Mouse (Mus musculus) spleen, adult 12 weeks (tissue): ENCODE data around the gene Anapc10.
"Not testable (repeated sequence)": the region's sequence is repeated elsewhere in the genome, so short reads cannot be mapped to it uniquely, and the experiment has no call there.

Source experiments
- DNase-seq: peaks from one replicate; pipeline ENCODE4 v3.0.0; 2022; ENCODE audit warnings: low spot score

Gene Anapc10

GRCm38 (mm10) chr8:79711064-79711961 is at the start of gene Anapc10, which contains the start of gene Abce1:
Gene Anapc10 (plus strand): TSS chr8:79711820.
Gene Abce1 (minus strand): TSS chr8:79711740.
- DNase-seq, result peak; percentile 97

GRCm38 (mm10) chr8:79676461-79676860 is 35.2 kb upstream of the Anapc10 start:
- no peak for DNase-seq

DNA sequence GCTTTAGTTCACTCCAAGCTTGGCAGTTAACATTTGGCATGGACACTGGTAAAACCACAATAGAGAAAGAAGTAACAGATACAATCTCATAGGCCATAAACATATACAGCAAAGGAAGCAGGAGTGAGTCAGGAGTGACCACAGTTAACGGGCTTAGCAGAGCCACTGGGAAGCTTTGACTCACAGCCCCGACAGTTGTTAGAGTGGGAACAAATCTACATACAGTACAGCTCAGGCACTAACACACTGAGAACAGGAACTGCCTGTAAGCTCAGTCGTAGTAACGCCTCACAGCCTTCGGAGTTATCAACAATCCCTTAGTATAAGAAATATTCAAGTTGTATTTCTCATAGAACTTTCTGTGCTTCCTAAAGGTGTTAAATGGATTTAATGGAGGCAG is 32.6 kb upstream of the Anapc10 start:
- DNase-seq, result no peak

DNA sequence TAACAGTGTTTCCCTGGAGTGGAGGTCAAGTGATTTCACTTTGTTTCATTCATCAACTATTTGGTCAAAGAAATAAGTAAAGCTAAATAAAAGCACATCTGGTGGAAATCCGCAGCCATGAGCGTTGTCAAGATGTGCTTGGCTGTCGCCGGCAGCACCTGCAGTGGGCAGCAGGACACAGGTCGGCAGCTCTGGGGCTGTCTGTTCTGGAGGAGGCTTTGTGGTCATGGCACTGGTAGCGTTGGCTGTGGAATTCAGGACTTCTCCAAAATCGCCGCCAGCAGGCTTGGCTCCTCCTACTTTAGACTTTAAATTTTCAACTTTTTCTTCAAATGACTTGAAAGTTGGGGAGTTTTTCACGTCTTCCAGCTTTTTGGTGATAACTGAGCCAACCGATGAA is 31.5 kb upstream of the Anapc10 start:
- DNase-seq, result not testable (repeated sequence)

GRCm38 (mm10) chr8:79680555-79680954 is 31.1 kb upstream of the Anapc10 start:
- DNase-seq, result peak; percentile 12

DNA sequence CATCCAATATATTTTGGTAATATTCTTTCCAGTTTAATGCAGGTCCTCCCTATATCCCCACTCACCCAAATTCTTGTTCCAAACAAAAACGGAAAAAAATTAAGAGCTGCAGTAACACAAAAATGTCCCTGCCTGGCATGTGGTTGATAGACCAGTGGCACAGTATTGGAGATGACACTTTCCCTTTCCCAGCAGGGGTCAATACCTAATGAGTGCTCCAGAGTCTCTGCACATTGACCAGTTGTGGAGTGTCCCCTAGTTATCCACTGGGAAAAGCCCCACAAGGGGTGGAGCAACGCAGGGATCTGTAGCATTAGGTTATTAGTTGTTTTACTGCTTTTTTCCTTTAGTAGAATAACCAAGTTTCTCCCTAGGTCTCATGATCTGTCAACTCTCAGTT is 30.7 kb upstream of the Anapc10 start:
- DNase-seq, result no peak

DNA sequence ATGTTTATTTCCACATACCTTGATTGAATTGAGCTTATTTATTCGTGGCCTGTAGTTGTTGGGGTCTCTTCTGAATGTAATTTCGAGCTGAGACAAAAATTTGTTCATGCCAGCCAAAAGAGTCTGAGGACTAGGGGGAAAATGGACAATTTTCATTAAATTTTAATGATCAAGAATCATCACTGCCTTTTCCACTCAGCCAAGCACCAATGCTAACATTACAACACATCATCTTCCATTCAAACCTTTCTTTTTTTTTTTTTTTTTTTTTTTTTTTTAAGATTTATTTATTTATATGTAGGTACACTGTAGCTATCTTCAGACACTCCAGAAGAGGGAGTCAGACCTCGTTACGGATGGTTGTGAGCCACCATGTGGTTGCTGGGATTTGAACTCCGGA is 25.7 kb upstream of the Anapc10 start:
- DNase-seq, result not testable (repeated sequence)

DNA sequence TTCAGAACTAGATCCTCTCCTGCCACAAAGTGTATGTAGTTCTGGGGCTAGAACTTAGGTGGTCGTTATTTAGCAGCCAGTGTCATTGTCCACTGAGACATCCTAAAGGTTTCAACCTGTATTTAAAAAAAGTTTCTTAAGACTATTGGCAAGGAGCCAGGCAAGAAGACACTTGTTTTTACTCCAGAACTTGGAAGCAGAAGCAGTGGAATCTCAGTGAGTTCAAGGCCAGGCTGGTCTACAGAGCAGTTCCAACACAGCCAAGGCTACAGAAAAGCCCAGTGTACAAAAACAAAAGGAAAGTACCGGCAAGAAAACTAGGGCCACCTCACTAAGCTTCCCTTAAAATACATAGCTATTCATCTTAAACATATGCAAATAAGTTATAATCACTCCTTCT is 19.1 kb upstream of the Anapc10 start:
- no peak for DNase-seq

DNA sequence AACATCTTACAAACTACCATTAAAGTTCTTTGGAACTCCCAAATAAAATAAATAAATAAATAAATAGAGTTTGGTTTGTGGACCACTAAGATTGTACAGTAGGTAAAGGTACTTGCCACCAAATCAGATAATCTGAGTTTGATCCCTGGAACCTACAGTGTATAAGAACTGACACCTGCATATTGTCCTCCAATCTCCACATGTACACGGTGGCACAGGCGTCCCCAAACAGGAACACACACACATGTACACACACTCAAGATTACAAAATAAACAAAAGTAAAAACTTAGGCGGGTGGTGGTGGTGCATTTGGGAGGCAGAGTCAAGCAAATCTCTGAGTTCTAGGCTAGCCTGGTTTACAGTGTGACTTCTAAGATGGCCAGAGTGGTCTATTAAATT is 4.9 kb upstream of the Anapc10 start:
- no peak for DNase-seq

GRCm38 (mm10) chr8:79712676-79713075 is 1.1 kb downstream of the Anapc10 start:
- DNase-seq, result no peak

GRCm38 (mm10) chr8:79721537-79721936 is 9.9 kb downstream of the Anapc10 start:
- DNase-seq, result no peak

- no peak for DNase-seq
These were observed 11.7 kb downstream of the Anapc10 start for GRCm38 (mm10) chr8:79723308-79723707.

DNA sequence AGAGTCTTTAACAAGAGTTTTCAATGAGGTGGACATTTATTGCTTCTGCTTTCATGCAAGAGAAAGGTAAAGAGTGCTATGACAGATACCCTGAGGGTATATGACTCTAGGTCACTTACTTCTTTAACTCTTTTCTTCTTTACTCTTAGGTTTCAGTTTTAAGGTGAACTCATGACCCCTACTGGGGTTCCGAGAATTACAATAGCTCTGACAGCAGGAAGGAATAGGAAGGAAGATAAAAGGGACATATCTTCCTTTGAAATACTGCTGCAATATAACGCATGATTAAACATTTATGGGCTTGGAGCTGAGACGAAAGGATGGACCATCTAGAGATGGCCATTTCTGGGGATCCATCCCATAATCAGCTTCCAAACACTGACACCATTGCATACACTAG is 13.0 kb downstream of the Anapc10 start:
- DNase-seq, result no peak

DNA sequence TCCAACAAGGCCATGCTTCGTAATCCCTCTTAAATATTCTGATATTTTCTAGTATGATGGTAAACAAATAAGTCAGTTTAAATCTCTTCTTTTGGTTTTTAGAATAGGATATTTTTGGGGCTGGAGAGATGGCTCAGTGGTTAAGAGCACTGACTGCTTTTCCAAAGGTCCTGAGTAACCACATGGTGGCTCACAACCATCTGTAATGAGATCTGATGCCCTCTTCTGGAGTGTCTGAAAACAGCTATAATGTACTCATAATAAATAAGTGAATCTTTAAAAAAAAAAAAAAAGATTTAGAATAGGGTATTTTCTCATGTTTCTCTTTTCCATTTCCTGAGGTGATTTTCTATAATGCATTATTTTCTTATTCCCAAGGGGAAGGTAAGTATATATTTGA is 16.3 kb downstream of the Anapc10 start:
- DNase-seq, result no peak

- no peak for DNase-seq
These were observed 22.7 kb downstream of the Anapc10 start for GRCm38 (mm10) chr8:79734304-79734703.

DNA sequence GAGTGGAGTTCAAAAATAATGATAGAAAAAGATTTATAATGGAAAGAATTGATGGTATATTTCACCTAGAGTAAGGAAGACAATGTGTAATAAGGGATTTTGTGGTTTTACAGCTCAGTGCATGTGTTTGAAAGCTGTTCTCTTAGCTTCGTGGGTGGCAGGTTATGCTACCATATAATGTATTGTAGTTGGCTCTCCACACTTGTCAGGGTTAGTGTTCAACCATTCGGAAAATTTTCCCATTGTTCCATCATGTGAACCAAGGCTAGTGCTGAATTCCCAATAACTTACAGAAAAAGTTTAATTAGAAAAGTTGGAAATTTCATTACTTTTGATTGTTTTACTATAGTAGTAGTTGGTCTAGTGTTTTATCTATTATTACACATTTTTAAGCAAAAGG is 36.6 kb downstream of the Anapc10 start:
- no peak for DNase-seq

DNA sequence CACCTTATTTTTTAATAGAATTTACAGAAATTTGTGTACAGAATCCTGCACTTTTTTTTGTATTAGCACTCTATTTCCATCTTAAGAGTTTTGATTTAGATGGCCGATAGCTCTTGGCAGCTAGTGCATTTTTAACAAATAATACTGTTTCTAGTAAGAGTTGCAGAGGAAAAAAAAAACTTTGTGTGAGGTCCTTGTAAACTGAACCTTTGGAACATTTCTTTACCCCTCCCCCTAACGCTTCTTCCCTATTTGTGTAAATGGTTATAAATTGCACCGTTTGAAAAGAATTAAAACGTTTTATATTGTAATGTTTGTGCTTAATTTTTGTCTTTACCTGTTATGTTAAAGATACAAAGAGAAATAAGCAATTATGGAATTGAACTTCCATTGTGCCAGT is 37.0 kb downstream of the Anapc10 start:
- no peak for DNase-seq

- DNase-seq, result no peak
These were observed 38.7 kb downstream of the Anapc10 start for GRCm38 (mm10) chr8:79750305-79750704.

DNA sequence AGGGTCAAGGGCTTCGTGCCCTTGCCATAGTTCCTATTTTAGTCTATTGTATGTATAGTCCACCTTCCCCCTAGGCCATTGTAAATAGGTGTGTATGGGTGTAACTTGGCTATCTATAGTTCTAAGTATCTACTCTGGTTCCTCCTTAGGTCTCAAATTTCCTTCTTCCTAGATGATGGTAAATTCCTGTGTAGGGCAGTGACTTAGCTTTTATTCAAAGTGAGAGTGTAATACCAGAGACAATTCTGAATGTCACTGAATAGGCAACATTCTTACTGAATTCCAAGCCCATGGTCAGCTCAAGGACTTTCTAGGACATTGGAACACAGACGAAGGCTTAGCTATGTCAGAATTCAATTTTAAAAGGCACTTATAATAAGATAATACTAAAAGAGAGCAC is 83.3 kb downstream of the Anapc10 start:
- DNase-seq, result not testable (repeated sequence)

DNA sequence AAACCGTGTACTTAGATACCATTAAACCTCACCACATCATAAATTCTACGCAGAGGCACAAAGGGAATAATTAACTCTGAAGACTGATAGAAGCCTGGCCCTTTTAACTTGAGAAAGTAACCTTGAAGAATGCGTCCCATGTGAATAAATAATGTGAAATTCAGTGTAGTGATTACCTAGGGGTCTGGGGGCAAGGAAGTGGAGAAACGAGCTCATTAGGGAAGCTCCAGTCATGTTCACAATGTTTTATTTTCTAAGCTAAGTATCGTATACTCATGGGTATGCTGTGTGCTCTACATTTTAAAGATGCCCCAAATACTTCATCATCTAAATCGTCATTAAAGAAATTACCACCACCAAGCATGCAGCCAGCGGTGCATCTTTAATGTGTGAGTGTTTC is 85.1 kb downstream of the Anapc10 start:
- DNase-seq, result no peak

DNA sequence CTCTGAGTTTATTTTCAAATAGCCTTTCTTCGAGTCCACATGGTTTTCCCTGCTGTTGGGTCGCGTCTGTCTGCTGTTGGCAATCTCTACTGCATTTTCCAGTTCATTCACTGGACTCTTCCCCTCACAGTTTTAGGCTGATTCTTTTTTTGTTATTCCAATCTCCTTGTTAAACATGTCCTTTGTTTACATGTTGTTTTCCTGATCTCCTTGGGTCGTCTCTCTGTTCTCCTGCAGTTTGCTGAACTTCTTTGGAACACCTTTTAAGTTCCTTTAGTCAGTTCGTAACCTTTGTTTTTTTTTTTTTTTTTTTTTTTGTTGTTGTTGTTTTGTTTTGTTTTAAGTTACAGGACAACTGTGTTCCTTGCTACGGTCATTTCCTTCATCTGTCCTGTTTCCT is 92.9 kb downstream of the Anapc10 start:
- no peak for DNase-seq

- no peak for DNase-seq
These were observed 95.4 kb downstream of the Anapc10 start for GRCm38 (mm10) chr8:79806971-79807370.

- DNase-seq, result no peak
These were observed 114.9 kb downstream of the Anapc10 start for GRCm38 (mm10) chr8:79826534-79826933.
